Mouse (Mus musculus) heart, embryonic 14.5 days (tissue): Measurements from ENCODE around the gene Wdr12. TPM values are rescaled to one million over a fixed set of nuclear protein-coding genes. Genes with fewer than 3 reads are reported as not detected.

Source experiments
- ATAC-seq: fragments of 200-750 bp; cut with Nextera tagmentation; 2 replicates; pipeline ENCODE4 v1.8.0; 2017; ENCODE audit warnings: low read depth, moderate TSS enrichment; ENCODE audit not compliant: insufficient number of reproducible peaks, insufficient read depth, low FRiP score
- H3K27ac ChIP-seq, 2 experiments: fragments of 200-500 bp in 1 of 2; fragments of 300-500 bp in 1 of 2; sonication (generic) in 1 of 2; replicated peaks in 1 of 2; 2 replicates each; pipeline ENCODE4 v1.5.1; 2012 to 2014; ENCODE audit warnings: low read depth in 2 of 2, low read length in 2 of 2, control low read depth in 1 of 2, mild to moderate bottlenecking in 1 of 2, mixed read lengths in 1 of 2; ENCODE audit not compliant: control insufficient read depth in 1 of 2, insufficient read depth in 1 of 2
- H3K27me3 ChIP-seq: fragments of 300-500 bp; sonication (generic); 2 replicates; pipeline ENCODE4 v1.6.1; 2014; ENCODE audit warnings: mild to moderate bottlenecking, low read length, control low read depth; ENCODE audit not compliant: control insufficient read depth, insufficient read depth
- H3K36me3 ChIP-seq: fragments of 300-500 bp; sonication (generic); 2 replicates; pipeline ENCODE4 v1.6.1; 2014; ENCODE audit warnings: mild to moderate bottlenecking, control low read depth, low read length, mixed read lengths; ENCODE audit not compliant: control insufficient read depth, insufficient read depth
- H3K4me1 ChIP-seq, 2 experiments: fragments of 200-500 bp in 1 of 2; fragments of 300-500 bp in 1 of 2; sonication (generic) in 1 of 2; 2 replicates each; pipeline ENCODE4 v1.6.1; 2012 to 2014; ENCODE audit warnings: low read length in 2 of 2, control low read depth in 1 of 2, mixed read lengths in 1 of 2; ENCODE audit not compliant: control insufficient read depth in 2 of 2, insufficient read depth in 2 of 2
- H3K4me2 ChIP-seq: fragments of 300-500 bp; sonication (generic); 2 replicates; pipeline ENCODE4 v1.6.1; 2014; ENCODE audit warnings: mild to moderate bottlenecking, low read length
- H3K4me3 ChIP-seq, 2 experiments: fragments of 200-500 bp in 1 of 2; fragments of 300-500 bp in 1 of 2; sonication (generic) in 1 of 2; 2 replicates each; pipeline ENCODE4 v1.5.1; 2012 to 2014; ENCODE audit warnings: low read length in 2 of 2, mild to moderate bottlenecking in 2 of 2, control low read depth in 1 of 2, low read depth in 1 of 2, moderate library complexity in 1 of 2; ENCODE audit not compliant: control insufficient read depth in 1 of 2, insufficient read depth in 1 of 2
- H3K9ac ChIP-seq: fragments of 300-500 bp; sonication (generic); 2 replicates; pipeline ENCODE4 v1.6.1; 2014; ENCODE audit warnings: mild to moderate bottlenecking, low read length
- H3K9me3 ChIP-seq: fragments of 300-500 bp; sonication (generic); 2 replicates; pipeline ENCODE4 v1.6.1; 2016; ENCODE audit warnings: low read length, control low read depth; ENCODE audit not compliant: control insufficient read depth
- WGBS: fragments of 180-500 bp; shearing (Covaris S2); extraction: QIAGEN DNeasy Blood & Tissue Kit; methylation state at CpG from one replicate; pipeline ENCODE4 v1.1.7; 2014; 5-methylcytosine and 5-hydroxymethylcytosine counted together
- polyA plus RNA-seq: library from polyadenylated mRNA; unstranded; fragments of >200 nt; fragmentation: Nextera tagmentation; extraction: Ambion mirVana; gene quantifications from 2 replicates; pipeline ENCODE4 v1.2.1, GENCODE M21; 2014

Gene Wdr12
- polyA plus RNA-seq: 26.8 and 29.5 TPM in 2 replicates

- peak within 1 kb of the TSS; percentile 96 for H3K9ac ChIP-seq
- peak within 1 kb of the TSS; percentile 67 to 92 for H3K4me3 ChIP-seq
- H3K4me2 ChIP-seq: peak within 1 kb of the TSS; percentile 82
- WGBS: under 1% methylated on average over 67 of the region's 71 CpGs
- ATAC-seq: peak; percentile 94
- peaks cover 9% of the 10 kb centered on the region for H3K36me3 ChIP-seq
- H3K27me3 ChIP-seq: no peaks in the 10 kb centered on the region
- H3K4me1 ChIP-seq: peaks cover 3 to 6% of the 10 kb centered on the region in 2 experiments; a peak in 3 of 4 replicates
- no peaks in the 10 kb centered on the region for H3K9me3 ChIP-seq
- H3K27ac ChIP-seq: peak within 1 kb of the TSS; percentile 98 to 99
These were observed at the start of gene Wdr12, which contains the start of gene Carf for GRCm38 (mm10) chr1:60098024-60098781. Wdr12 (minus strand) TSS chr1:60098645. Carf (plus strand) TSS chr1:60098247.

- H3K27me3 ChIP-seq: no peaks in the 10 kb centered on the region
- H3K4me1 ChIP-seq: no peaks in the 10 kb centered on the region
- H3K9ac ChIP-seq: no peak overlapping the region
- H3K27ac ChIP-seq: no peak overlapping the region
- H3K36me3 ChIP-seq: peaks cover 19% of the 10 kb centered on the region; the same call in 1 of the 2 replicates
- no peaks in the 10 kb centered on the region for H3K9me3 ChIP-seq
- 49% methylated on average over 9 of the region's 9 CpGs for WGBS
- no peak overlapping the region for H3K4me2 ChIP-seq
- no peak overlapping the region for H3K4me3 ChIP-seq
- ATAC-seq: no peak
These were observed 38.9 kb upstream of the Wdr12 start for GRCm38 (mm10) chr1:60137346-60137745.

GRCm38 (mm10) chr1:60117721-60118455 lies 19.4 kb upstream of the Wdr12 start:
- H3K27ac ChIP-seq: no peak overlapping the region
- 77% methylated on average over 7 of the region's 7 CpGs for WGBS
- peaks cover 13% of the 10 kb centered on the region for H3K36me3 ChIP-seq
- H3K9me3 ChIP-seq: no peaks in the 10 kb centered on the region
- no peak for ATAC-seq
- H3K27me3 ChIP-seq: no peaks in the 10 kb centered on the region
- no peak overlapping the region for H3K4me2 ChIP-seq
- no peaks in the 10 kb centered on the region for H3K4me1 ChIP-seq
- H3K9ac ChIP-seq: no peak overlapping the region
- H3K4me3 ChIP-seq: no peak overlapping the region

DNA sequence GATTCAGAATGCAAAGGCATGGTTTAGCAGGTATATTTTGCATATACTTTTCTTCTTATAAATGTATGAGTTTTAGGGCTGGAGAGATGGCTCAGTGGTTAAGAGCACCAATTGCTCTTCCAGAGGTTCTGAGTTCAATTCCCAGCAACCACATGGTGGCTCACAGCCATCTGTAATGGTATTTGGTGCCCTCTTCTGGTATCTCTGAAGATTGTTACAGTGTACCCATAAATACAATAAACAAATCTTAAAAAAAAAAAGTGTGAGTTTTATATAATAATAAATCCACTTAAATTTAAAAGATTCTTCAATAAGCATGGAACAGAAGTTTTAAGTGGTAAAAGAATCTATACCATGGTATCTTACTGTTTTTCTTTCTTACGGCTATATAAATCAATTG lies 6.1 kb upstream of the Wdr12 start:
- WGBS: 97% methylated on average over 1 of the region's 1 CpGs
- Histone ChIP-seq H3K9me3 (no peaks in the 10 kb centered on the region), H3K4me3 (no peak overlapping the region), H3K4me2 (no peak overlapping the region), H3K36me3 (peaks cover 38% of the 10 kb centered on the region), H3K27me3 (no peaks in the 10 kb centered on the region), H3K9ac (no peak overlapping the region), H3K27ac (no peak overlapping the region), H3K4me1 (no peaks in the 10 kb centered on the region)
- no peak for ATAC-seq

- Histone ChIP-seq H3K36me3 (peaks cover 6% of the 10 kb centered on the region), H3K4me1 (peaks cover 3 to 6% of the 10 kb centered on the region in 2 experiments; a peak in 3 of 4 replicates), H3K9me3 (no peaks in the 10 kb centered on the region), H3K27me3 (no peaks in the 10 kb centered on the region), H3K4me2 (peak overlapping the region; percentile 82), H3K9ac (peak overlapping the region; percentile 96), H3K4me3 (peak overlapping the region; percentile 30 to 92), H3K27ac (peak overlapping the region in 1 of 2 experiments; percentile 99; a peak in 2 of 4 replicates)
- 14% methylated on average over 9 of the region's 9 CpGs for WGBS
- ATAC-seq: no peak
These were observed 394 bp upstream of the Wdr12 start for GRCm38 (mm10) chr1:60098839-60099238.

DNA sequence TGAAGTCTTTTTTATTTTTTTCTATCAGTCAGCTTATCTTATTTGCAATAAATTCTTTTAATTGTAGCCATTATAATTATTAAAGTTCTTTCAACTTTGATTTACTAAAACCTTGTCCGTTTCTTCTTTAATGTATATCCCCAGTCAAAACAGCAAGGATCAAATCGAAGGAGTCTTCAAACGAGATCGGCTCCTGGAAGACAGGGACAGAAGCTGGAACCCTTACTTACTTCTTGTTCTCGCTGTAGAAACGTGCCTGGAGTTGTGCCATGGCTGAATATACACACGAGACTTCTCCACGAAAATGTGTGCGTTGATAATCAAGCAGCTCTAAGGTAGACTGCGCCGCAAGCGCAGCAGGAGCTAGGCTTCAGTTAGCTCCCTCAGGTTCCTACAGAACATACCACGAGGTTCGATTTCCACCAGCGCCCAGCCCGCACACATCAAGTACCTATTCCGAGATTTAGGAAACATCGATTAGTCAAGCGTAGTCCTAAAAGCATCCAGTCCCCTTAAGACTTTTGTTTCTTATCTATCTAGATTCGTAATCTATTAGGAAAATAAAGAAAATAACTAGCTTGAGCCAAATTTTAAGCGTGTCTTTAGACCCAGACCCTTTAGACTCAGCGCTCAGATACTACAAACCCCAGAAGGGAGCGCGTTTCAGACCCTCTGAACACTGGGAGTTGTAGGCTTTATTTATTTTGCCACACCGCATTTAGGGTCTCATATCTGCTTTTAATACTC lies 995 bp downstream of the Wdr12 start:
- peak; percentile 79 for ATAC-seq
- peaks cover 3 to 6% of the 10 kb centered on the region in 2 experiments; a peak in 3 of 4 replicates for H3K4me1 ChIP-seq

More for the DNA sequence above, 995 bp downstream of the Wdr12 start:
- Histone ChIP-seq H3K36me3 (peaks cover 17% of the 10 kb centered on the region), H3K9me3 (no peaks in the 10 kb centered on the region), H3K27me3 (no peaks in the 10 kb centered on the region), H3K27ac (peak overlapping the region; percentile 86 to 99), H3K4me2 (peak overlapping the region; percentile 82), H3K9ac (peak overlapping the region; percentile 96), H3K4me3 (peak overlapping the region; percentile 67 to 92)
- WGBS: under 1% methylated on average over 25 of the region's 25 CpGs
